Mouse (Mus musculus): Measurements from ENCODE around the gene Hexb. TPM values are rescaled to one million over a fixed set of nuclear protein-coding genes. Genes with fewer than 3 reads are reported as not detected.

The Hexb gene
- polyA plus RNA-seq (2014; fragmentation: Nextera tagmentation; extraction: Ambion mirVana), result 26.6 and 28.7 TPM in 2 replicates

- no peaks in the 10 kb centered on the region; the same call in 1 of the 2 replicates for H3K4me1 ChIP-seq (replicated peaks; ENCODE audit: control insufficient read depth, insufficient read depth, low read length)
- WGBS, result under 1% methylated on average over 45 of the region's 45 CpGs
- H3K4me3 ChIP-seq (ENCODE audit: low read depth, low read length), result peak within 1 kb of the TSS; percentile 62
- H3K27me3 ChIP-seq (ENCODE audit: control insufficient read depth, insufficient read depth, low read length), result no peaks in the 10 kb centered on the region
- H3K36me3 ChIP-seq (ENCODE audit: control insufficient read depth, insufficient read depth, low read length), result no peaks in the 10 kb centered on the region
- no peaks in the 10 kb centered on the region for H3K9me3 ChIP-seq (ENCODE audit: control insufficient read depth, low read length)
- peak within 1 kb of the TSS; percentile 92 for H3K4me2 ChIP-seq (replicated peaks; ENCODE audit: low read depth, low read length)
- peak; percentile 94 for ATAC-seq (ENCODE audit: low FRiP score)
- 0 out of 2 replicates have a peak within 1 kb of the TSS, but pooled peaks have one; percentile 24 for H3K27ac ChIP-seq (ENCODE audit: low read depth, low read length)
- DNase-seq (ENCODE audit: low spot score), result peak; percentile 84
- H3K9ac ChIP-seq (ENCODE audit: low read depth, low read length), result peak within 1 kb of the TSS; percentile 76
Measured at GRCm38 (mm10) chr13:97197932-97198562, at the start of gene Hexb. Gene Hexb, minus strand, starts transcription at chr13:97198357.

DNA sequence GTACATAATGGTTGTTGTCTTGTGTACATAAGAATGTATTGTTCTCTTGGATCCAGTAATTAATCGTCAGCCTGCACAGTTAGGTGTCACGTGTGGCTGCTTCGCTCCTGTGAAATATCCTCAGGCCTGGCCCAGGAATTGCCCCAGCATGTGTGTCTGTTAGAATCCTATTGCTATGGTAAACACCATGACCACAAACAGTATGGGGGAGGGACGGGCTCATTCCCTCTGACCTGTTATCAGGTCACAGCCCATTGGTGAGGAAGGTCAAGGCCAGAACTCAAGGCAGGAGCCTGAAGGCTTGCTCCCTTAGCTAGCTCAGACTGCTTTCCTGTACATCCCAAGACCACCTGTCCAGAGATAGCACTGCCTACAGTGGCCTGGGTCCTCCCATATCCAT is 49.6 kb upstream of the Hexb start:
- no peaks in the 10 kb centered on the region for H3K9me3 ChIP-seq (ENCODE audit: control insufficient read depth, low read length)
- ATAC-seq (ENCODE audit: low FRiP score), result no peak
- peak overlapping the region; percentile 21; the same call in 1 of the 2 replicates for H3K4me2 ChIP-seq (replicated peaks; ENCODE audit: low read depth, low read length)
- peaks cover 8% of the 10 kb centered on the region for H3K36me3 ChIP-seq (ENCODE audit: control insufficient read depth, insufficient read depth, low read length)
- no peaks in the 10 kb centered on the region for H3K27me3 ChIP-seq (ENCODE audit: control insufficient read depth, insufficient read depth, low read length)
- 0 out of 2 replicates have a peak overlapping the region, but pooled peaks have one; percentile 9 for H3K27ac ChIP-seq (ENCODE audit: low read depth, low read length)
- 55% methylated on average over 4 of the region's 4 CpGs for WGBS
- H3K4me3 ChIP-seq (ENCODE audit: low read depth, low read length), result no peak overlapping the region
- peaks cover 33% of the 10 kb centered on the region for H3K4me1 ChIP-seq (replicated peaks; ENCODE audit: control insufficient read depth, insufficient read depth, low read length)
- no peak overlapping the region for H3K9ac ChIP-seq (ENCODE audit: low read depth, low read length)
- no peak for DNase-seq (ENCODE audit: low spot score)

- H3K9ac ChIP-seq (ENCODE audit: low read depth, low read length), result no peak overlapping the region
- no peaks in the 10 kb centered on the region for H3K27me3 ChIP-seq (ENCODE audit: control insufficient read depth, insufficient read depth, low read length)
- H3K27ac ChIP-seq (ENCODE audit: low read depth, low read length), result no peak overlapping the region
- peaks cover 8% of the 10 kb centered on the region for H3K36me3 ChIP-seq (ENCODE audit: control insufficient read depth, insufficient read depth, low read length)
- no peak for ATAC-seq (ENCODE audit: low FRiP score)
- no peak for DNase-seq (ENCODE audit: low spot score)
- 83% methylated on average over 16 of the region's 16 CpGs for WGBS
- no peak overlapping the region for H3K4me3 ChIP-seq (ENCODE audit: low read depth, low read length)
- peak overlapping the region; percentile 21; the same call in 1 of the 2 replicates for H3K4me2 ChIP-seq (replicated peaks; ENCODE audit: low read depth, low read length)
- no peaks in the 10 kb centered on the region for H3K9me3 ChIP-seq (ENCODE audit: control insufficient read depth, low read length)
- peaks cover 27% of the 10 kb centered on the region for H3K4me1 ChIP-seq (replicated peaks; ENCODE audit: control insufficient read depth, insufficient read depth, low read length)
Measured at GRCm38 (mm10) chr13:97246217-97246616, 48.1 kb upstream of the Hexb start.

GRCm38 (mm10) chr13:97245157-97245556 is 47.0 kb upstream of the Hexb start:
- Histone ChIP-seq H3K36me3 (ENCODE audit: control insufficient read depth, insufficient read depth, low read length) (peaks cover 8% of the 10 kb centered on the region), H3K4me1 (replicated peaks; ENCODE audit: control insufficient read depth, insufficient read depth, low read length) (peaks cover 24% of the 10 kb centered on the region), H3K4me3 (ENCODE audit: low read depth, low read length) (peak overlapping the region; percentile 1; the same call in 1 of the 2 replicates)

DNA sequence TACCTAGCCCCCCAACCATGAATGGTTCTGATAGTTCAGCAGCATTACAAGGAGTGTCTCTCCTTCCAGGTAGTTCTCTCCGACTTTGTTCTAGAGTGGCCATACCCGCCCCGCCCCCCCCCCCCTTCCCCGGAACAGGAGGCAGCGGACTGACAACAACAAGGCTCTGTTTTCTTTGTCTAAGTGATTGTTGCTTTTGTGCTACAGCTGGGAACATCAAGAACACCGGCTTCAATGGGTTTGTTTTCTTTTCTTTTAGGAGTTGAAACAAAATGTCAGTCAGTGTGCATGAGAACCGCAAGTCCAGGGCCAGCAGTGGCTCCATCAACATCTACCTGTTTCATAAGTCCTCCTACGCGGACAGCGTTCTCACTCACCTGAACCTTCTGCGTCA is 46.6 kb upstream of the Hexb start:
- peak overlapping the region; percentile 94 for H3K4me3 ChIP-seq (ENCODE audit: low read depth, low read length)
- ATAC-seq (ENCODE audit: low FRiP score), result no peak
- H3K4me2 ChIP-seq (replicated peaks; ENCODE audit: low read depth, low read length), result peak overlapping the region; percentile 86
- DNase-seq (ENCODE audit: low spot score), result no peak
- H3K27ac ChIP-seq (ENCODE audit: low read depth, low read length), result no peak overlapping the region
- H3K9ac ChIP-seq (ENCODE audit: low read depth, low read length), result no peak overlapping the region
- H3K9me3 ChIP-seq (ENCODE audit: control insufficient read depth, low read length), result no peaks in the 10 kb centered on the region
- no peaks in the 10 kb centered on the region for H3K27me3 ChIP-seq (ENCODE audit: control insufficient read depth, insufficient read depth, low read length)
- peaks cover 22% of the 10 kb centered on the region for H3K4me1 ChIP-seq (replicated peaks; ENCODE audit: control insufficient read depth, insufficient read depth, low read length)
- 37% methylated on average over 11 of the region's 11 CpGs for WGBS
- peaks cover 8% of the 10 kb centered on the region for H3K36me3 ChIP-seq (ENCODE audit: control insufficient read depth, insufficient read depth, low read length)

More at GRCm38 (mm10) chr13:97245157-97245556, 47.0 kb upstream of the Hexb start:
- H3K9ac ChIP-seq (ENCODE audit: low read depth, low read length), result no peak overlapping the region
- no peaks in the 10 kb centered on the region for H3K27me3 ChIP-seq (ENCODE audit: control insufficient read depth, insufficient read depth, low read length)
- no peaks in the 10 kb centered on the region for H3K9me3 ChIP-seq (ENCODE audit: control insufficient read depth, low read length)
- DNase-seq (ENCODE audit: low spot score) (no peak), ATAC-seq (ENCODE audit: low FRiP score) (no peak)
- 88% methylated on average over 12 of the region's 12 CpGs for WGBS
- H3K27ac ChIP-seq (ENCODE audit: low read depth, low read length), result no peak overlapping the region
- H3K4me2 ChIP-seq (replicated peaks; ENCODE audit: low read depth, low read length), result peak overlapping the region; percentile 86

- Histone ChIP-seq H3K27ac (ENCODE audit: low read depth, low read length) (no peak overlapping the region), H3K27me3 (ENCODE audit: control insufficient read depth, insufficient read depth, low read length) (no peaks in the 10 kb centered on the region), H3K9me3 (ENCODE audit: control insufficient read depth, low read length) (no peaks in the 10 kb centered on the region), H3K9ac (ENCODE audit: low read depth, low read length) (peak overlapping the region; percentile 93), H3K36me3 (ENCODE audit: control insufficient read depth, insufficient read depth, low read length) (peaks cover 8% of the 10 kb centered on the region), H3K4me1 (replicated peaks; ENCODE audit: control insufficient read depth, insufficient read depth, low read length) (peaks cover 20% of the 10 kb centered on the region), H3K4me3 (ENCODE audit: low read depth, low read length) (peak overlapping the region; percentile 94), H3K4me2 (replicated peaks; ENCODE audit: low read depth, low read length) (peak overlapping the region; percentile 86)
- ATAC-seq (ENCODE audit: low FRiP score) (no peak), DNase-seq (ENCODE audit: low spot score) (no peak)
- WGBS, result 40% methylated on average over 15 of the region's 15 CpGs
Measured at GRCm38 (mm10) chr13:97243962-97244711, 46.0 kb upstream of the Hexb start.

DNA sequence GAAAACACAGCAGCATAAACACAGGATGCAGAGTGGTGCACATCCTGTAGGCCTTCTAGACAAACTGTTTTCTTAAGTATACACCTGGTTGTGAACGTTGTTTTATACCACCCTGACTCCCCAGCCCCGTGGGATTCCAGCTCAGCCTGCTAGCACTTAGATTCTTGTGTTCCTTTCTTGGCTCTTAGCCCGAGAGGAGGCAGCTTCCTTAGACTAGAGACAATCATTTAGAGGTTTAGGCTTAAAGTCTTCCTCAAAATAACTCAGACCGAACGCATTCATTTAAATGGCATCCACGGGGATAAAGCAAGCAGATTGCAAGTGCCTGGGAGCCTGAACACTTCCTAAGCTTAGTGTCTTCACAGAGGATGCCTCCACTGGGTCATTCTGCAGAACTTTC is 44.6 kb upstream of the Hexb start:
- H3K9me3 ChIP-seq (ENCODE audit: control insufficient read depth, low read length), result no peaks in the 10 kb centered on the region
- H3K27me3 ChIP-seq (ENCODE audit: control insufficient read depth, insufficient read depth, low read length), result no peaks in the 10 kb centered on the region
- ATAC-seq (ENCODE audit: low FRiP score) (no peak), DNase-seq (ENCODE audit: low spot score) (no peak)
- H3K4me1 ChIP-seq (replicated peaks; ENCODE audit: control insufficient read depth, insufficient read depth, low read length), result peaks cover 20% of the 10 kb centered on the region
- H3K4me3 ChIP-seq (ENCODE audit: low read depth, low read length), result peak overlapping the region; percentile 94
- WGBS, result 3% methylated on average over 6 of the region's 6 CpGs
- H3K36me3 ChIP-seq (ENCODE audit: control insufficient read depth, insufficient read depth, low read length), result peaks cover 8% of the 10 kb centered on the region
- peak overlapping the region; percentile 98 for H3K27ac ChIP-seq (ENCODE audit: low read depth, low read length)
- H3K9ac ChIP-seq (ENCODE audit: low read depth, low read length), result peak overlapping the region; percentile 93
- peak overlapping the region; percentile 86 for H3K4me2 ChIP-seq (replicated peaks; ENCODE audit: low read depth, low read length)

DNA sequence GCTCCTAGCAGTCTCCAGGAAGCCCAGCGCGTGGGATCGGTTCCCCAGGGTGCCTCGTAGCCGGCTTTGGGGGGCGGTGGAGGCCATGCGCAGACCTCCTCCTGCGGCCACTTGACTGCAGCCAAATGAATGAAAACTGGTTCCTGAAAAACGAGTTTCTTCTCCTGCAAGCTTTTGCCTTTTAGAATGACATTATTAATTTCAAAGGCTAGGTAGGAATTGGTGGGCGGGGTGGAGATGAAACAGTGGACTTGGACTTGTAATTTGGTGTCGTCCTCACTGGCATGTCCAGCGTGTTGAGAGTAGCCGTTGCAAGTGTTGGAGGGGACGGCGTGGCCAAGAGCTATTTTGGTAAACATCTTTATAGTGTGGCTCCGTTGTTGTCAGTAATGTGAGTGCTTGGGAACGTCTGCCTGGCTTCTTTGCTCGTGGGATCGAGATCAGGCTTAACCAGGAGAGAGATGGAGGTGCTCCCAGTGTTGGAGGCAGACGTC is 43.7 kb upstream of the Hexb start:
- DNase-seq (ENCODE audit: low spot score) (no peak), ATAC-seq (ENCODE audit: low FRiP score) (no peak)
- Histone ChIP-seq H3K4me1 (replicated peaks; ENCODE audit: control insufficient read depth, insufficient read depth, low read length) (peaks cover 20% of the 10 kb centered on the region), H3K4me2 (replicated peaks; ENCODE audit: low read depth, low read length) (peak overlapping the region; percentile 86), H3K9ac (ENCODE audit: low read depth, low read length) (peak overlapping the region; percentile 93), H3K27me3 (ENCODE audit: control insufficient read depth, insufficient read depth, low read length) (no peaks in the 10 kb centered on the region), H3K27ac (ENCODE audit: low read depth, low read length) (peak overlapping the region; percentile 98), H3K9me3 (ENCODE audit: control insufficient read depth, low read length) (no peaks in the 10 kb centered on the region), H3K4me3 (ENCODE audit: low read depth, low read length) (peak overlapping the region; percentile 94), H3K36me3 (ENCODE audit: control insufficient read depth, insufficient read depth, low read length) (peaks cover 6% of the 10 kb centered on the region)
- WGBS, result under 1% methylated on average over 20 of the region's 20 CpGs

Data from hindbrain, embryonic 11.5 days (tissue).